ENCODE assay signal across 8 mouse cellular contexts in genomic region chr7:44591348-44592116, GRCm38 (mm10). TPM values are rescaled to one million over a fixed set of nuclear protein-coding genes. Genes with fewer than 3 reads are reported as not detected.
DNase-seq lines count a peak whose midpoint lies in the region; ATAC-seq and TF ChIP-seq lines count a peak whose summit lies in the region.

No protein-coding gene starts in this region.

- H3K27me3 ChIP-seq in lung, embryonic 14.5 days (ENCODE audit: insufficient read depth, low read length) = peaks cover 70% of the 10 kb centered on the region
- peaks cover 31% of the 10 kb centered on the region for H3K27me3 ChIP-seq in forebrain, embryonic 14.5 days (replicated peaks; ENCODE audit: control insufficient read depth, insufficient read depth, low read length)
- peaks cover 75% of the 10 kb centered on the region for H3K27me3 ChIP-seq in liver, embryonic 11.5 days (replicated peaks; ENCODE audit: control insufficient read depth, insufficient read depth, low read length)
- peaks cover 25% of the 10 kb centered on the region for H3K27me3 ChIP-seq in stomach, postnatal 0 days (ENCODE audit: control insufficient read depth, insufficient read depth, low read length)

- H3K4me1 ChIP-seq in lung, embryonic 14.5 days (ENCODE audit: insufficient read depth) = no peaks in the 10 kb centered on the region
- H3K4me1 ChIP-seq in forebrain, embryonic 14.5 days (ENCODE audit: control insufficient read depth, insufficient read depth, low read length) = peaks cover 37% of the 10 kb centered on the region
- peaks cover 3% of the 10 kb centered on the region; the same call in 1 of the 2 replicates for H3K4me1 ChIP-seq in liver, embryonic 11.5 days (replicated peaks; ENCODE audit: control insufficient read depth, insufficient read depth, low read length)
- peaks cover 5% of the 10 kb centered on the region for H3K4me1 ChIP-seq in stomach, postnatal 0 days (replicated peaks; ENCODE audit: control insufficient read depth, insufficient read depth)

- peak overlapping the region; percentile 50 for H3K4me3 ChIP-seq in lung, embryonic 14.5 days (ENCODE audit: low read depth, low read length)
- H3K4me3 ChIP-seq in forebrain, embryonic 14.5 days (ENCODE audit: low read depth, low read length) = peak overlapping the region; percentile 58
- peak overlapping the region; percentile 54 for H3K4me3 ChIP-seq in liver, embryonic 11.5 days (ENCODE audit: low read depth, low read length)
- peak overlapping the region; percentile 46 for H3K4me3 ChIP-seq in stomach, postnatal 0 days (ENCODE audit: low read depth, low read length)

- no peak for TF ChIP-seq CTCF in lung, embryonic 14.5 days (IDR thresholded peaks at IDR 0.05; ENCODE audit: low read depth)
- TF ChIP-seq CTCF in stomach, postnatal 0 days (IDR thresholded peaks at IDR 0.05; ENCODE audit: low read depth) = no peak

- H3K36me3 ChIP-seq in lung, embryonic 14.5 days (ENCODE audit: insufficient read depth) = no peaks in the 10 kb centered on the region
- no peaks in the 10 kb centered on the region for H3K36me3 ChIP-seq in forebrain, embryonic 14.5 days (ENCODE audit: control insufficient read depth, insufficient read depth, low read length)
- no peaks in the 10 kb centered on the region for H3K36me3 ChIP-seq in liver, embryonic 11.5 days (ENCODE audit: control insufficient read depth, insufficient read depth, low read length)
- no peaks in the 10 kb centered on the region for H3K36me3 ChIP-seq in stomach, postnatal 0 days (ENCODE audit: control insufficient read depth, insufficient read depth, low read length)

- WGBS in lung, embryonic 14.5 days = under 1% methylated on average over 60 of the region's 60 CpGs
- under 1% methylated on average over 50 of the region's 60 CpGs for WGBS in forebrain, embryonic 14.5 days
- 2% methylated on average over 59 of the region's 60 CpGs for WGBS in liver, embryonic 11.5 days
- WGBS in stomach, postnatal 0 days = under 1% methylated on average over 58 of the region's 60 CpGs

- DNase-seq in lung, embryonic 14.5 days = no peak
- DNase-seq in lung, postnatal 25 days (ENCODE audit: low spot score) = no peak
- peak; percentile 70 for DNase-seq in cerebellum, adult 9-10 months
- no peak for DNase-seq in forebrain, embryonic 14.5 days (ENCODE audit: low spot score)
- no peak for DNase-seq in liver, embryonic 11.5 days (ENCODE audit: low spot score)
- DNase-seq in stomach, postnatal 0 days (ENCODE audit: low spot score) = no peak
- no peak for DNase-seq in urinary bladder, adult 2 months (ENCODE audit: low spot score)

- peak overlapping the region; percentile 29; the same call in 1 of the 2 replicates for H3K9ac ChIP-seq in lung, embryonic 14.5 days
- peak overlapping the region; percentile 73 for H3K9ac ChIP-seq in forebrain, embryonic 14.5 days (ENCODE audit: low read length)
- H3K9ac ChIP-seq in liver, embryonic 11.5 days (ENCODE audit: low read depth, low read length) = no peak overlapping the region
- peak overlapping the region; percentile 38; the same call in 1 of the 2 replicates for H3K9ac ChIP-seq in stomach, postnatal 0 days (ENCODE audit: low read length)

- TF ChIP-seq EP300 in stomach, postnatal 0 days (optimal IDR thresholded peaks at IDR 0.05) = no peak

- no peaks in the 10 kb centered on the region for H3K9me3 ChIP-seq in lung, embryonic 14.5 days (ENCODE audit: low read depth, low read length)
- H3K9me3 ChIP-seq in forebrain, embryonic 14.5 days (replicated peaks; ENCODE audit: control insufficient read depth, low read length) = no peaks in the 10 kb centered on the region
- no peaks in the 10 kb centered on the region for H3K9me3 ChIP-seq in liver, embryonic 11.5 days (ENCODE audit: control insufficient read depth, low read length)
- no peaks in the 10 kb centered on the region for H3K9me3 ChIP-seq in stomach, postnatal 0 days (ENCODE audit: control insufficient read depth, low read length)

- H3K27ac ChIP-seq in lung, embryonic 14.5 days (ENCODE audit: low read depth) = no peak overlapping the region
- no peak overlapping the region for H3K27ac ChIP-seq in forebrain, embryonic 14.5 days (ENCODE audit: low read depth, low read length)
- no peak overlapping the region for H3K27ac ChIP-seq in liver, embryonic 11.5 days (ENCODE audit: low read depth, low read length)
- H3K27ac ChIP-seq in stomach, postnatal 0 days (replicated peaks) = no peak overlapping the region

- ATAC-seq in lung, embryonic 14.5 days (ENCODE audit: insufficient read depth) = no peak
- no peak for ATAC-seq in forebrain, embryonic 14.5 days
- no peak for ATAC-seq in liver, embryonic 11.5 days (replicated peaks; ENCODE audit: low FRiP score)
- no peak for ATAC-seq in stomach, postnatal 0 days (ENCODE audit: low FRiP score, low TSS enrichment)
- ATAC-seq in frontal cortex, adult (ENCODE audit: low TSS enrichment) = no peak

- H3K4me2 ChIP-seq in lung, embryonic 14.5 days = peak overlapping the region; percentile 99
- peak overlapping the region; percentile 98 for H3K4me2 ChIP-seq in forebrain, embryonic 14.5 days (ENCODE audit: low read length)
- H3K4me2 ChIP-seq in liver, embryonic 11.5 days = peak overlapping the region; percentile 91
- H3K4me2 ChIP-seq in stomach, postnatal 0 days (replicated peaks; ENCODE audit: low read depth) = peak overlapping the region; percentile 90

RNA-seq across cellular contexts. Expression of gene Kcnc3, which starts 1.1 kb away (rescaled TPM):
- polyA plus RNA-seq in lung, embryonic 14.5 days (2014; fragmentation: Nextera tagmentation; extraction: Ambion mirVana) = 0.70 and 0.97 TPM in 2 replicates
- polyA plus RNA-seq in forebrain, embryonic 14.5 days (2014; fragmentation: Nextera tagmentation; extraction: Ambion mirVana) = 2.1 and 2.2 TPM in 2 replicates
- polyA plus RNA-seq in liver, embryonic 11.5 days (2014; fragmentation: Nextera tagmentation; extraction: Ambion mirVana) = 0.22 and 0.23 TPM in 2 replicates
- 0.06 and 0.10 TPM in 2 replicates for polyA plus RNA-seq in stomach, postnatal 0 days (2015; fragmentation: Nextera tagmentation; extraction: Ambion mirVana)
- 0.43 and 1.1 TPM in 2 replicates for polyA plus RNA-seq in urinary bladder, adult 2 months (2012; rRNA removed)

RNA-seq across cellular contexts. Expression of gene Napsa, which starts 19.4 kb away (rescaled TPM):
- 4.7 and 6.8 TPM in 2 replicates for polyA plus RNA-seq in lung, embryonic 14.5 days (2014; fragmentation: Nextera tagmentation; extraction: Ambion mirVana)
- 0.74 and 0.79 TPM in 2 replicates for polyA plus RNA-seq in forebrain, embryonic 14.5 days (2014; fragmentation: Nextera tagmentation; extraction: Ambion mirVana)
- 1.4 and 2.1 TPM in 2 replicates for polyA plus RNA-seq in liver, embryonic 11.5 days (2014; fragmentation: Nextera tagmentation; extraction: Ambion mirVana)
- polyA plus RNA-seq in stomach, postnatal 0 days (2015; fragmentation: Nextera tagmentation; extraction: Ambion mirVana) = 0.50 and 0.55 TPM in 2 replicates
- 5.3 TPM in 2 replicates for polyA plus RNA-seq in urinary bladder, adult 2 months (2012; rRNA removed)

RNA-seq across cellular contexts. Expression of gene Nr1h2, which starts 37.8 kb away (rescaled TPM):
- 61.1 and 66.0 TPM in 2 replicates for polyA plus RNA-seq in lung, embryonic 14.5 days (2014; fragmentation: Nextera tagmentation; extraction: Ambion mirVana)
- polyA plus RNA-seq in forebrain, embryonic 14.5 days (2014; fragmentation: Nextera tagmentation; extraction: Ambion mirVana) = 72.6 and 78.2 TPM in 2 replicates
- polyA plus RNA-seq in liver, embryonic 11.5 days (2014; fragmentation: Nextera tagmentation; extraction: Ambion mirVana) = 65.6 and 69.2 TPM in 2 replicates
- 56.5 and 59.7 TPM in 2 replicates for polyA plus RNA-seq in stomach, postnatal 0 days (2015; fragmentation: Nextera tagmentation; extraction: Ambion mirVana)
- 89.0 and 106 TPM in 2 replicates for polyA plus RNA-seq in urinary bladder, adult 2 months (2012; rRNA removed)

RNA-seq across cellular contexts. Expression of gene Pold1, which starts 42.9 kb away (rescaled TPM):
- 91.6 and 105 TPM in 2 replicates for polyA plus RNA-seq in lung, embryonic 14.5 days (2014; fragmentation: Nextera tagmentation; extraction: Ambion mirVana)
- polyA plus RNA-seq in forebrain, embryonic 14.5 days (2014; fragmentation: Nextera tagmentation; extraction: Ambion mirVana) = 32.6 and 33.0 TPM in 2 replicates
- polyA plus RNA-seq in liver, embryonic 11.5 days (2014; fragmentation: Nextera tagmentation; extraction: Ambion mirVana) = 119 and 128 TPM in 2 replicates
- 18.7 and 18.9 TPM in 2 replicates for polyA plus RNA-seq in stomach, postnatal 0 days (2015; fragmentation: Nextera tagmentation; extraction: Ambion mirVana)
- 15.8 and 19.7 TPM in 2 replicates for polyA plus RNA-seq in urinary bladder, adult 2 months (2012; rRNA removed)

RNA-seq across cellular contexts. Expression of gene Spib, which starts 59.7 kb away (rescaled TPM):
- 0.07 and 0.18 TPM in 2 replicates for polyA plus RNA-seq in lung, embryonic 14.5 days (2014; fragmentation: Nextera tagmentation; extraction: Ambion mirVana)
- not detected in 2 replicates for polyA plus RNA-seq in forebrain, embryonic 14.5 days (2014; fragmentation: Nextera tagmentation; extraction: Ambion mirVana)
- polyA plus RNA-seq in liver, embryonic 11.5 days (2014; fragmentation: Nextera tagmentation; extraction: Ambion mirVana) = 0.05 TPM in 1 of 2 replicates, not detected in the other
- 0.13 and 0.22 TPM in 2 replicates for polyA plus RNA-seq in stomach, postnatal 0 days (2015; fragmentation: Nextera tagmentation; extraction: Ambion mirVana)
- polyA plus RNA-seq in urinary bladder, adult 2 months (2012; rRNA removed) = 0.38 and 0.41 TPM in 2 replicates
